Mouse (Mus musculus) layer of hippocampus, adult 9-11 months (tissue): ENCODE measurements around the gene Nans.

Experiments
- DNase-seq: peaks from one replicate; pipeline ENCODE4 v3.0.0; 2022

Gene Nans

GRCm38 (mm10) chr4:46487348-46487747, 1.7 kb upstream of the Nans start:
- peak; percentile 82 for DNase-seq

DNA sequence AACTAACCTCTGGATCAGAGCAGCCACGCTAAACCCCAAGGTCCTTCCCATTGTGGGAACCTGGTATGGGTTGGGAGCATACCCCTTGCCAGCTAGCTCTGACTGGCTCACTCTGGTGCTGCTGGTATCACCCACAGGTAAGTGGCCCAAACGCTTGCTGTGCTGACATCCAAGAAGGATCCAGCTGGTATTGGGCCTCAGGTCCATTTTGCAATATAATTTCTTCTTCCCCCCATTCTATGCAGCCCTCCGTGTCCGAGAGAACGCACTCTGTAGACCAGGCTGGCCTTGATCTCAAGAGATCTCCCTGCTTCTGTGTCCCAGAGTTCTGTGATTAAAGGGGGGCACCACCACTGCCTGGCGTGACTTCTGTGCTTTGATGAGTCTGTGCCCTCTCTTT, 4.0 kb downstream of the Nans start:
- no peak for DNase-seq

DNA sequence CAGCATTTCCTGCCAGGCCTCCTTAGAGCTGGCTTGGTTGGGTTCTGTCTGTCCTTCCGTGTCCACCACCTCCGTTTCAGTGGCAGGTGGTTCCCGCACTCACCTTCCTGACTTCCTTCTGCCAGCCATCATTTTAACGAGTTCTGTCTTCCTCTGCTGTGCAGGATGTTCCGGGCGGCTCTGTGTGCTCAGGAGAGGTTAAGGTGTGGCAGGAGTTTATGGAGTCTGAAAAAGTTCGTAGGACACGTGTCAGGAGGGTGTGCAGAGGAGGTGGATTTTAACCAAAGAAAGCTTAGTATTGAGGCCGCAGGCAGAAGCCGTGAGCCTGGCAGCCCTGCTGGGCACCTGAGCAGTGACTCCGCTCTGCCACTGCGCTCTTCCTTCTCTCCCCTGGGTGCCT, 6.5 kb downstream of the Nans start:
- DNase-seq = no peak

DNA sequence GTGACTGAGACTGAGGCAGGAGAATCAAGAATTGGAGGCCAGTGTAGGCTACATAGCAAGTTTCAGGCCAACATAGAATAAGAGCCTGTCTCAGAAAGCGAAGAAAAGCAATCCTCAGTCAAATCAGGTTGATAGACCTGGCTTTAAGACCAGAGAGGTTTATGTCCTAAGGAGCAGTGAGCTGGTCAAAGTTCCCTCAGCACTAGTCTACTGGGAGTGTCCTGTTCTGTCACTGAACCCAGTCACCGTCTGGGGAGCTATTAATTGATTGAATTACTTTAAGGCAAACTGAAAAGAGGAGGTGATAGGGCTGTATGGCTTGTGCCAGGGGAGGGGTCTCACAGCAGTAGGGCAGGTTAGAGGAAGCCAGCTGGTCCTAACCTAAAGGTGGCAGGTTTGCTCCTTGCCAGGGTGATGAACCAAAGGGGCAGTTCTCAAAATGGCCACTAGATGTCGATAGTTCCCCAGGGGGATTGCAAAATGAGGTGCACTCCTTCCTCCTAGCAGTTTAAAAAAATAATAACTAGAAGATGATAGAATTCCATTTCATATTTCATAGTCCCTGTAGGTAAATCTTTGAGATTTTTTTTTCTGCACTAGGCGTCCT, 8.3 kb downstream of the Nans start:
- peak; percentile 32 for DNase-seq

GRCm38 (mm10) chr4:46498511-46498910, 9.5 kb downstream of the Nans start:
- no peak for DNase-seq

DNA sequence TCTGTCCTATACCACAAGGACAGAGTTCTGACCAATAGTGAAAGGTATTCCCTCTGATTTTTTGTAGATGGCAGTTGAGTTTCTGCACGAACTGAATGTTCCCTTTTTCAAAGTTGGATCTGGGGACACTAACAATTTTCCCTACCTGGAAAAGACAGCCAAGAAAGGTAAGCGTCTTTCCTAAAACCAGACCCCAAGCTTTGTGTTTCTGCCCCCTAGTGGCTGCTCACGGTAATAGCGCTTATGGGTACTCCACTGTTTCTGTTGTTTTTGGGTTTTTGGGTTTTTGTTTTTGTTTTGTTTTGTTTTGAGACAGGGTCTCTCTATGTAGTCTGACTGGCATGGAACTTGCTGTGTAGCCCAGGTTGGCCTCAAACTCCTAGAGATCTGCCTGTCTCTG, 9.9 kb downstream of the Nans start:
- no peak for DNase-seq

GRCm38 (mm10) chr4:46502606-46503502, 13.8 kb downstream of the Nans start:
- DNase-seq = no peak

GRCm38 (mm10) chr4:46503881-46504280, 14.8 kb downstream of the Nans start:
- DNase-seq = no peak

DNA sequence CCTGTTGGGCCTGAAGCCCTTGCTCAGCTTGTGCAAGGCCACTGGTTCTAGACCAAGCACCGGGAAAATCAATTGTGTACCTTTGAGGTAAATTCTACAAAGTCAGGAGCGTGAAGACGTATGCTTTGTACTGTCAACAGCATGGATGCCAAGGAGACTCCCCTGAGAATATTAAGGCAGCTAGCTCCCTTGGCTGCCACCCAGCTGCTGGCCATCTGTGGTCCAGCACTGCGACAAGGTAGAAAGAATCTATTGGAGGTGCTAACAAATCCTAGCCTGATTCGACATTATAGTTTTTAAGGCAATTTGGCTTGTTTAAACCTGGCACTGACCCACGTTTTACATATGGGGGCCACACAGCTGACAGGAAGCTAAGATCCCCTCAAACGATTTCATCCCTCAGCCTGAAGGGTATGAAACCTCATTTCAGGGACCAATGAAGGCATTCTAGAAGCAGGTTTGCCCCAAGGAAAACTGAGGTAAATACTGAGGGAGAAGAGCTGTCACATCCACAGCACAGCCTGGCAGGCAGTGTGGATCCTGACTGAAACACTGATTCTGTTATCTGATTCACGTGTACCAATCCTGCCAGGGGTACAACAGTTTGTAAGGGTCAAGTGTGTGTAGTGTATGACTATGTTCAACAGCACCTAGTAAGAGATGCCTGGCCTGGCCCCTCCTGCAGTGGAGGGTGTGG, 16.5 kb downstream of the Nans start:
- no peak for DNase-seq

DNA sequence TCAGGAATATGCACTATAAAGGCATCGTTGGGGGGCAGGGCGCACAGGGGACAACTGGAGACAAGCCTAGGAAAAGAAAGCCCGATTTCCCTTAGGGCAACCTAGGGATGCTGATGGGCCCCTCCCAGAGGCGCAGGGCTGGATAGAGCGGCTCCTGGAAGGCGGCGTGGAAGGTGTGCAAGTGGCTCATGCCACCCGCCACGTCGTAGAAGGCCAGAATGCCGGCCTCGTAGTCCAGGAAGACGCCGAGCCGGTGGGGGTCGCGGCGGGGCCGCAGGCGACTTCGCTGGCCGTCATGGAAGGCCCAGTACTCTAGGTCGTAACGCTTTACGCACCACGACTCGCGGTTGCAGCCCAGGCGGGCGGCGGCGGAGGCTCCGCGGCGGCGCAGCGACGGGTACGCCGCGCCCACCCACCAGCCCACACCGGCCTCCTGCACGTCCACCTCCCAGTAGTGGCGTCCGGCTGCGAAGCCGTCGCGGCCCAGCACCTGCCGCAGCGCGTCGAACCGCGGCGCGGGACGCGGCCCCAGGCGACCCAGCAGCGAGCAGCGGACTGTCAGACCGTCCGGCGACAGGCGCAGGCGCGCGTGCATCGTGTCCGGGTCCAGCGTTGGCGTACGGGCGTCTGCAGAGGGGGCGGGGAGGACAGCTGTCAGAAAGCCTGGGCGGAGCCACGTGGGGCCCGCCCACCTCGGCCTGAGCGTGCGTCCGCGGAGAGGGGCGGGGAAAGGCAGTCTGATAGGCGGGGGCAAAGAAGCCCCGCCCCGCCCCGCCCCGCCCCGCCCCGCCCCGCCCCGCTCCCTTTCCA, 18.0 kb downstream of the Nans start:
- DNase-seq = peak; percentile 96

DNA sequence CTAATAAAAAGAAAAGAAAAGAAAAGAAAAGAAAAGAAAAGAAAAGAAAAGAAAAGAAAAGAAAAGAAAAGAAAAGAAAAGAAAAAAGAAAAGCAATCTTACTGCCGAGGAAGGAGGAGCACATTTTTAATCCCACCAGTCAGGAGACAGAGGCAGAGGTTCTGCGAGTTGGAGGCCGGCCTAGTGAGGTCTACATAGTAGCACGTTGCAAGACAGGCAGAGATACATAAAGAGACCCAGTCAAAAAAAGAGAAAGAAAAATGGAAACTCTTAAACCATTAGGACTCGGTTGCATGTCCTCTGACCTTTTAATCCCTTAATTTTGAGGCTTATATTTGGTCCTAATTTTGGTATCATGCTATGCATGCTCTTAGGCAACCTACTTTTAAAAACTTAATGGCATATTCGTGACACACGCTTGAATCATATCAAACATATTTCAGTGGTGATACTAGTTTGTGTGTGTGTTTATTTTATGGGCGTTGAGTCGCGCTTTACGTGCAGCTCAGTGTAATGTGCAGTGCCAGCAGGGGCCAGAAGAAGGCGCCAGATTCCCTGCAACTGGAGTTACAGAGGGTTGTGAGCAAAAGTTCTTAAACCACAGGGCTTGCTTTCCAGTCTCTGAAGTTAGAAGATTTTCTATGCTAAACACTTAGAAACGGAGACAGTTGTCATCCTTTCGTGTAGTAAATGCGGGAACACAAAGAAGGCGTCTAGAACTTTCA, 18.9 kb downstream of the Nans start:
- peak; percentile 52 for DNase-seq

- DNase-seq = no peak
These were observed 31.4 kb downstream of the Nans start for GRCm38 (mm10) chr4:46520491-46520890.

DNA sequence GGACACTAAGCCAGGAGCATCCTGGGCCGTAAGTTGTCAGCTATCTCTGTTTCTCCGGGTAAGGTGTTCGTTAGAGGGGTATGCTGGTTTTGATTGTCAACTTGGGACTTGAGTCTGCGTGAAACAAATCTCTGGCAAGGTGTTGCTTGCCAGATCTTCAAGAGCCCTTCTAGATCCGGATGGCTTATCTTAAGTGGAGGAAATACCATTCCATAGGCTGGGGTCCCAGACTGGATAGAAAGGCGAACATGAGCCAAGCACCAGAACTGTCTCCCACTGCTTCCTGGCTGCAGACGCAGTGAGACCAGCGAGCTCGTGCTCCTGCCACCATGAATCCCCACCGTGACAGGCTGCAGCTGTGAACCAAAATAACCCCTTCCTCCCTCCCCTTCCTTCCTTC, 32.4 kb downstream of the Nans start:
- no peak for DNase-seq

DNA sequence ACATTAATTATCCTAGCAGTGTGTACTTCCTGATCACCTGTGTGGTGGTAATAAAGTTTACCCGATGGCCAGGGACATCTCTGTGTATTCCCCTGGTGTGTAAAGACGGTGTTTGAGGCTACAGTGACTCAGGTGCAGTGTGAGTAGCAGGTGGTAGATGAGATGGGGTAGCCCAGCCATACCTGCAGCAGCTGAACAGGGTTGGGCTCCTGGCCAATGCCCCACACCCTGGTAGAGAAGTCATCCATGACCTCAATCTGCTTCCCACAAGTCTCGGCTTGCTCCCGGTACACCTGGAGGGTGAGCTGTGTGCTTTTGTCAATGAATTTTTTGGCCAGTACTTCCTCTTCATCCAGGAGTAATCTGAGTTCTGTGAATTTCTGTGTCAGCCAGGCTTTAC, 34.3 kb downstream of the Nans start:
- no peak for DNase-seq

GRCm38 (mm10) chr4:46526226-46526625, 37.2 kb downstream of the Nans start:
- no peak for DNase-seq

DNA sequence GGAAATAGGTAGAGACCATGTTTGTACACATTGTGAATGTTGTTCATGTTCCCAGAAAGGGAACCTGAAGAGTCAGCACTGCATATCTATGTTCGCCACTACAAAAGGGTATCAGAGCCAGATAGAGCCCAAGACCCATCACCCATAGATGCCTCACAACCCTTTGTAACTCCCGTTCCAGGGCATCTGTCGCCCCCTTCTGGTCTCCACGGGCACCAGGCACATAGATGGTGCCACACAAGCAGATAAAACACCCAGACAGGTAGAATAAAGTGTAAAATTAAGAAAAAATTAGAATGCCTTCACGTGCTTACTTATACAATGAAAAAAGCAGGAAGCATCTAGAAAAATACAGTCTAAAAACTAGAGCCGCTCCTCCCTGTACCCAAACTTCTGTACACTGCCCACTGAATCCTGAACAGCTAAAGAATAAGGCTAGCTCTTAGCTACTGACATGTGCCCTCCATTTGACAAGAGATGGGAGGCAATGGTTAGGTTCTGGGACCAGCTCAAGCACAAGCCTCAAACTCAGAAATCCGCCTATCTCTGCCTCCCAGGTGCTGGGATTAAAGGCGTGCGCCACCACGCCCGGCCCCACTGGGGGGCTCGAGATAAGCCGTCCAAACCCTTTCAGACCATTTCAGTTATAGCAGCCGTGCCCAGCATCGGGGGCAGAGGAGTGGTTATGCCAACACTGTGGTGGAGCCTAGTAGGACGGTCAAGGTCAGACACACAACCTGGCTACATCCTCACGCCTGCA, 37.9 kb downstream of the Nans start:
- DNase-seq = no peak

- DNase-seq = no peak
These were observed 38.5 kb downstream of the Nans start for GRCm38 (mm10) chr4:46527558-46527926.

DNA sequence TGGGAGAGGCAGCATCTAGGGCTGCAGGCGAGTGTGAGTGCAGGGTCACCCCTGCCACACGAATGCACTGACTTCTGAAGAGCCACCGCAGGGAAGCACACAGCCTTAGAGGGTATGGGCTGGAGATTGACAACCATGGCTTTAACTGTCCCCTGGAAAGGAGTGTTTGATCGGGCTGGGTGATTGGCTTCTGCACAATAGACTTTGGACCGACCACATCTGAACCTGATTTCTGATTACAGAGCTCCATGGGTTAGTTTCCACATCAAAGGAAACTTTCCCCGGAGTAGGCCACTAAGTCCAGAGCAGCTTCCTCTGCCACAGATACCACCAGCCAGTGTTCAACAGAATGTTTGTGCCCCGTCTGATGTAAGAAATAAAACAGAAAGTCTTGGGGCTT, 40.7 kb downstream of the Nans start:
- DNase-seq = no peak

GRCm38 (mm10) chr4:46532511-46532910, 43.5 kb downstream of the Nans start:
- DNase-seq = no peak

DNA sequence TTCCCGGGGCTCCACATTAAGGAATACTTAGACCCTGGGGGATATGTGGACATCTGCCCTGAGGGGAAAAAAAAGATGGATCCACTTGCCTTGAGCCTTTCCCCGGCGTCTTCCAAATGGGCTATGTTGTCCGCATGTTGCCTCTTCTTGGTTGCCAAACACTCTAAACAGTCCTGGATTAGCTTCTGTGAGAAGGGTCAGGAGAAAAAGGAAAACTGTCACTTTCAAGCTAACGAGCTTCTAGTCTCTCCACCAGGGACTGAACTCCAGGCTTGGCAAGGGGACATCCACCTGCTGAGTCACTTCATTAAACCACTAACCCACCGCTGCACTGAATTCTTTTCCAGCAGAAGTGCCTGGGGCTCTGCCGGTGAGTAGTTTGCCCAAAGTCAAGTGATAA, 43.9 kb downstream of the Nans start:
- no peak for DNase-seq

DNA sequence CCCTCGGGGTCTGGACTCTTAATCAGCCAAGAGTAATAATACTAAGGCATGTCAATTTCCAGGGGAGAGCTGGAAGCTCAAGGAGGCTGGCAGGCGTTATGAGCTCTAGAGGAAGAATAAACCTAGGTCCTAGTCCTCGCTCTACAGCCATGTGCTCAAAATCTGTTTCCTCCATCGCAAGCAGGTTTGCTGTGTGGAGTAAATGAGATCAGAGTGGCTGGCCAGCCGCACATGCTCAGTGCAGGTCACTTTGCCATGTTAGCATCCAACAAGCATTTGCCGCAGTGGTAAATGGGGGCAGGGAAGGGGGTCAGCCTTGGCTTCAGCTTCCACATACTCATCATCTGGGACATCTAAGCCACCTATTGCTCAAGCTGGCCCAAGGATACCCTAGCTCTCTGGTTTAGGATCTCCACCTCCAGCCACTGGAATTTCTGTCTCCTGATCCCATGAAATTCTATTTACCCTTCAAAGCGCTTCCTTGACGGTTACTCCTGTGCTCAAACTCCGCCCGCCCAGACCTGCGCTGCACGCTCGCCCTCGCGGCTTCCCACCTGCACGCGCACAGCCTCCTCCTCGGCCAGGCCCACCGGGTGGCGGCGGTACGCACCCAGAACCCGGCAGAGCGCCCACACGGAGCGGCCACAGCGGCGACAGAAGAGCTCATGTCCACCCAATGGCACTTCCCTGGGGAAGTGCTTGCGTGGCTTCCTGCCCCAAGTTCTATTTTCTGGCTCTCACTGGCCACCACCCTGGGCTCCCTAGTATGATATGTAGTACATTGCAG, 45.1 kb downstream of the Nans start:
- DNase-seq = no peak
